8 mouse cellular contexts compared by ENCODE assay signal in genomic region chr5:129620600-129620999, GRCm38 (mm10). TPM values are rescaled to one million over a fixed set of nuclear protein-coding genes. Genes with fewer than 3 reads are reported as not detected.
A peak's percentile ranks its signal among the peaks of the same experiment; 100 is the strongest.
DNase-seq lines count a peak whose midpoint lies in the region; ATAC-seq and TF ChIP-seq lines count a peak whose summit lies in the region.
"Not testable (repeated sequence)": the region's sequence is repeated elsewhere in the genome, so short reads cannot be mapped to it uniquely, and the experiment has no call there.

No protein-coding gene starts in this region.

- not testable (repeated sequence) for H3K4me2 ChIP-seq in intestine, embryonic 15.5 days (replicated peaks); liver, postnatal 0 days (ENCODE audit: low read depth, low read length)

- TF ChIP-seq POLR2A in kidney, adult 2 months (IDR thresholded peaks at IDR 0.05; ENCODE audit: low read depth, low read length) = not testable (repeated sequence)

- not testable (repeated sequence) for TF ChIP-seq EP300 in liver, postnatal 0 days (IDR thresholded peaks at IDR 0.05; ENCODE audit: low read depth)

- H3K36me3 ChIP-seq in E14TG2a.4 (ENCODE audit: insufficient read depth, low read length); intestine, embryonic 15.5 days; kidney, adult 2 months (ENCODE audit: control insufficient read depth, insufficient read depth, low read length); liver, postnatal 0 days (replicated peaks; ENCODE audit: insufficient read depth, low read length): not testable (repeated sequence)

- H3K9me3 ChIP-seq in E14TG2a.4 (ENCODE audit: low read length); intestine, embryonic 15.5 days; liver, postnatal 0 days (ENCODE audit: low read length): not testable (repeated sequence)

- peak; percentile 49 for ATAC-seq in intestine, embryonic 15.5 days
- 0 out of 2 replicates have a peak, but pooled peaks have one; percentile 35 for ATAC-seq in liver, postnatal 0 days

- H3K27ac ChIP-seq in gastrocnemius, adult 2 months; intestine, embryonic 15.5 days; kidney, adult 2 months (ENCODE audit: insufficient read depth, low read depth, low read length); left cerebral cortex, adult 2 months; liver, postnatal 0 days (ENCODE audit: low read depth): not testable (repeated sequence)

- WGBS in intestine, embryonic 15.5 days = 60% methylated on average over 9 of the region's 9 CpGs
- WGBS in kidney, adult 2 months = 58% methylated on average over 9 of the region's 9 CpGs
- 45% methylated on average over 9 of the region's 9 CpGs for WGBS in liver, postnatal 0 days (ENCODE audit: insufficient replicate concordance)

- TF ChIP-seq CTCF in E14TG2a.4 (conservative IDR thresholded peaks at IDR 0.05; ENCODE audit: low read length) = peak; percentile 42
- TF ChIP-seq CTCF in gastrocnemius, adult 2 months (IDR thresholded peaks at IDR 0.05) = peak; percentile 38
- peak; percentile 22; the same call in 1 of the 2 replicates for TF ChIP-seq CTCF in kidney, adult 2 months (conservative IDR thresholded peaks at IDR 0.05; ENCODE audit: insufficient read depth, insufficient read length, low read depth, low read length)
- TF ChIP-seq CTCF in left cerebral cortex, adult 2 months (IDR thresholded peaks at IDR 0.05) = peak; percentile 31
- peak; percentile 43 for TF ChIP-seq CTCF in liver, postnatal 0 days (IDR thresholded peaks at IDR 0.05; ENCODE audit: low read depth)

- H3K27me3 ChIP-seq in E14TG2a.4 (ENCODE audit: insufficient read depth, low read length) = peaks cover 11% of the 10 kb centered on the region; the same call in 1 of the 2 replicates
- H3K27me3 ChIP-seq in intestine, embryonic 15.5 days (replicated peaks); kidney, adult 2 months (replicated peaks; ENCODE audit: control insufficient read depth, insufficient read depth, low read length); liver, postnatal 0 days (ENCODE audit: insufficient read depth, low read length): not testable (repeated sequence)

- H3K9ac ChIP-seq in intestine, embryonic 15.5 days; liver, postnatal 0 days (replicated peaks): not testable (repeated sequence)

- H3K4me1 ChIP-seq in E14TG2a.4 (replicated peaks; ENCODE audit: low read depth, low read length) = peaks cover 25% of the 10 kb centered on the region
- H3K4me1 ChIP-seq in intestine, embryonic 15.5 days (replicated peaks); kidney, adult 2 months (ENCODE audit: control insufficient read depth, insufficient read depth, low read length); liver, postnatal 0 days (ENCODE audit: insufficient read depth): not testable (repeated sequence)

- intact Hi-C loops in gastrocnemius, adult 2 months (cut with DNase I); left cerebral cortex, adult 2 months (cut with DNase I): not testable (repeated sequence)

- peak; percentile 34 for DNase-seq in R1 (ENCODE audit: low read depth, low spot score)
- DNase-seq in gastrocnemius, adult 2 months; left cerebral cortex, adult 2 months (ENCODE audit: extremely low spot score in 1 of 2, low spot score in 2 of 2); liver, postnatal 0 days: not testable (repeated sequence)
- peak; percentile 31 for DNase-seq in kidney, adult 2 months
- DNase-seq in yolk sac, embryonic 10.5 days (ENCODE audit: low spot score) = peak; percentile 14

- not testable (repeated sequence) for H3K4me3 ChIP-seq in E14TG2a.4 (replicated peaks; ENCODE audit: low read length); gastrocnemius, adult 2 months; intestine, embryonic 15.5 days (replicated peaks); kidney, adult 2 months (ENCODE audit: insufficient read depth, low read depth, low read length); left cerebral cortex, adult 2 months; liver, postnatal 0 days (ENCODE audit: low read depth, low read length)

RNA-seq across cellular contexts. Expression of gene Mmp17, which starts 36.6 kb away (rescaled TPM):
- total RNA-seq in gastrocnemius, adult 2 months (2021) = under 1 TPM; 0.26 to 0.39 TPM
- 4.0 and 4.6 TPM in 2 replicates for polyA plus RNA-seq in intestine, embryonic 15.5 days (2015; fragmentation: Nextera tagmentation; extraction: Ambion mirVana)
- polyA plus RNA-seq in kidney, adult 2 months (2012; rRNA removed) = 1.6 and 2.5 TPM in 2 replicates
- 100 to 1,000 TPM; 107 to 113 TPM for total RNA-seq in left cerebral cortex, adult 2 months (2021)
- 0.07 and 0.11 TPM in 2 replicates for polyA plus RNA-seq in liver, postnatal 0 days (2015; fragmentation: Nextera tagmentation; extraction: Ambion mirVana)

RNA-seq across cellular contexts. Expression of gene Zfp11, which starts 49.3 kb away (rescaled TPM):
- total RNA-seq in gastrocnemius, adult 2 months (2021) = 1 to 10 TPM; 1.8 to 2.4 TPM
- polyA plus RNA-seq in intestine, embryonic 15.5 days (2015; fragmentation: Nextera tagmentation; extraction: Ambion mirVana) = 2.9 and 3.5 TPM in 2 replicates
- polyA plus RNA-seq in kidney, adult 2 months (2012; rRNA removed) = 2.0 and 2.2 TPM in 2 replicates
- 1 to 10 TPM; 6.8 to 6.9 TPM for total RNA-seq in left cerebral cortex, adult 2 months (2021)
- polyA plus RNA-seq in liver, postnatal 0 days (2015; fragmentation: Nextera tagmentation; extraction: Ambion mirVana) = 0.47 and 0.54 TPM in 2 replicates
